Mouse (Mus musculus): ENCODE measurements at regions not wholly inside any gene's neighbourhood (a gene's known extent, or its start where the extent isn't known, plus 50 kb on each side); places are given as distances from the start of the nearest gene placed in this dataset.

- TF ChIP-seq EP300 (IDR thresholded peaks at IDR 0.05; ENCODE audit: low read depth) (no peak), CTCF (IDR thresholded peaks at IDR 0.05; ENCODE audit: low read depth) (no peak)
Observed at GRCm38 (mm10) chr7:123731016-123731415, 230.8 kb upstream of the Zkscan2 start.

Data from heart, postnatal 0 days (tissue).